Mouse (Mus musculus) hindbrain, embryonic 14.5 days (tissue): ENCODE results near the gene Kpnb1. TPM values are rescaled to one million over a fixed set of nuclear protein-coding genes. Genes with fewer than 3 reads are reported as not detected.

Experiments
- ATAC-seq: fragments of 200-750 bp; cut with Nextera tagmentation; 2 replicates; pipeline ENCODE4 v1.8.0; 2017; ENCODE audit warnings: moderate number of reproducible peaks, mild to moderate bottlenecking, moderate TSS enrichment, moderate library complexity; ENCODE audit not compliant: low FRiP score
- DNase-seq: peaks from one replicate; pipeline ENCODE4 v3.0.0-alpha.2; 2015; ENCODE audit warnings: low spot score
- H3K27ac ChIP-seq: fragments of 300-500 bp; sonication (generic); 2 replicates; pipeline ENCODE4 v1.5.1; 2014; ENCODE audit warnings: mild to moderate bottlenecking, moderate library complexity
- H3K27me3 ChIP-seq: fragments of 300-500 bp; sonication (generic); 2 replicates; pipeline ENCODE4 v1.6.1; 2014; ENCODE audit warnings: mild to moderate bottlenecking, low read length, mixed read lengths; ENCODE audit not compliant: control insufficient read depth, insufficient read depth
- H3K36me3 ChIP-seq: fragments of 300-500 bp; sonication (generic); replicated peaks from 2 replicates; pipeline ENCODE4 v1.6.1; 2014; ENCODE audit not compliant: control insufficient read depth, insufficient read depth
- H3K4me1 ChIP-seq: fragments of 300-500 bp; sonication (generic); replicated peaks from 2 replicates; pipeline ENCODE4 v1.6.1; 2014; ENCODE audit warnings: antibody characterized with exemption, low read length, mixed read lengths; ENCODE audit not compliant: control insufficient read depth, insufficient read depth
- H3K4me2 ChIP-seq: fragments of 300-500 bp; sonication (generic); replicated peaks from 2 replicates; pipeline ENCODE4 v1.6.1; 2014; ENCODE audit warnings: mild to moderate bottlenecking, moderate library complexity
- H3K4me3 ChIP-seq: fragments of 300-500 bp; sonication (generic); replicated peaks from 2 replicates; pipeline ENCODE4 v1.5.1; 2014; ENCODE audit warnings: mild to moderate bottlenecking, low read length
- H3K9ac ChIP-seq: fragments of 300-500 bp; sonication (generic); 2 replicates; pipeline ENCODE4 v1.6.1; 2014
- H3K9me3 ChIP-seq: fragments of 300-500 bp; sonication (generic); 2 replicates; pipeline ENCODE4 v1.6.1; 2016; ENCODE audit warnings: low read length; ENCODE audit not compliant: control insufficient read depth
- WGBS: fragments of 180-500 bp; shearing (Covaris S2); extraction: QIAGEN DNeasy Blood & Tissue Kit; methylation state at CpG from one replicate; pipeline ENCODE4 v1.1.7; 2014; 5-methylcytosine and 5-hydroxymethylcytosine counted together
- polyA plus RNA-seq: library from polyadenylated mRNA; unstranded; fragments of >200 nt; fragmentation: Nextera tagmentation; extraction: Ambion mirVana; gene quantifications from 2 replicates; pipeline ENCODE4 v1.2.1, GENCODE M21; 2014

Gene Kpnb1
- polyA plus RNA-seq, 1 experiment from 2014 or later, result 35.3 TPM

DNA sequence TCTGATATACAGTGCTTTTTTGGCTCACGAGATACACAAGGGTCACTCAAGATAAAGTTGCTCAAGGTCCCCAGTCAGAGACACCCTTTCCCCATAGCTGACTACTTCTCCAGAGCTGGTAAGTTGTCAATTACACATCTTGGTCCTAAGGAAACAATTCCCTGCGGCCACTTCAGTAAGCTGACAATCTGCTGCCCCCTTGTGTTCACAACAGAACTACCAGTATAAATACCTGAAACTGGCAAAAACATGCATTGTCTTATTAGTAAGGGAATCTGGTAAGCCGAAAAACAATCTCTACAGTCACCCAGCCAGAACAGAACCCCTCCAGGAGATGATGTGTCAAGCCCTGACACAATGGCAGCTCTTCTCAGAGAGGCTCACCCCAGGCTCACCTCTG is 10.8 kb downstream of the Kpnb1 start:
- 54% methylated on average over 3 of the region's 3 CpGs for WGBS
- Histone ChIP-seq H3K4me2 (no peak overlapping the region), H3K9ac (no peak overlapping the region), H3K9me3 (no peaks in the 10 kb centered on the region), H3K27ac (no peak overlapping the region), H3K4me3 (no peak overlapping the region), H3K36me3 (peaks cover 100% of the 10 kb centered on the region), H3K4me1 (no peaks in the 10 kb centered on the region), H3K27me3 (no peaks in the 10 kb centered on the region)
- peak; percentile 79 for DNase-seq
- no peak for ATAC-seq

DNA sequence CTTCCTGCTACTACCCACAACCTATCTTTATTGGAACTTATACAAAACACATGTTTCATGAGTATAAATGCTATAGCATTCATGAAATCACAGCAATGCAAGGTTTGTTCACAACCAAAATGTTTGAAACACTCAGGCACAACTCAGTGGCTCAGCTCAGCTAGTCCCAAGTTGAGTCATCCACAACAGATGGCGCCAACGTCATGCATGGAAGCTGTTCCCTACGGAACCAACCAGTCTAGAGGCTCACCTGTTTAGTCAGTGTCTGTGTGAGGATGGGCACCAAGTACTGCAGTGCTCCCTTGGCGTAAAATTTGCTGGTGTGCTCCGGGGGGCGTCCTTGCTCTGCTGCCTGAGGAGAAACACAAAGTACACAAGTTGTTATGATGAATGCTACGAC is 12.2 kb downstream of the Kpnb1 start:
- DNase-seq, result no peak
- WGBS, result 92% methylated on average over 7 of the region's 7 CpGs
- H3K4me3 ChIP-seq, result no peak overlapping the region
- no peaks in the 10 kb centered on the region for H3K27me3 ChIP-seq
- H3K4me1 ChIP-seq, result no peaks in the 10 kb centered on the region
- no peak overlapping the region for H3K4me2 ChIP-seq
- no peak overlapping the region for H3K27ac ChIP-seq
- H3K9ac ChIP-seq, result no peak overlapping the region
- H3K36me3 ChIP-seq, result peaks cover 100% of the 10 kb centered on the region
- no peaks in the 10 kb centered on the region for H3K9me3 ChIP-seq
- ATAC-seq, result no peak

DNA sequence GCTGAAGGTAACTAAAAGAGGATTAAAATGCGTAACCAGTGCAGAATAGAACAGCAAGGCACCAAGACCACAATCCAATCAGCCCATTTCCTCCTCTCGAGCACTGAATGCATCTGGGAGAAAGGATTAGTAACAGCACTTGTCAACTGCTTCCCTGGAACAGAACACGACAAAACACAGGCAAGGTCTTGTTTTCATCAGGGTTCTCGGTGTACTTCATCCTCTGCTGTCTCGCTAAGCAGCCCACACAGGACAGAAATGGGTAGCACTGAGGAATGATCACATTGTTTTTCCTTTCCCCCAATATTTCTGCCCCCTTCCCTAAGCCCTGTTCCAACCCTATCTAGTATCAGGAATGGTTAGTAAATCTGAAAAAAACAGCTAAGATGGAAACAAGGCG is 27.3 kb downstream of the Kpnb1 start:
- ATAC-seq (no peak), DNase-seq (no peak)
- WGBS, result 79% methylated on average over 6 of the region's 6 CpGs
- H3K9ac ChIP-seq, result no peak overlapping the region
- no peaks in the 10 kb centered on the region for H3K9me3 ChIP-seq
- H3K27me3 ChIP-seq, result no peaks in the 10 kb centered on the region
- no peak overlapping the region for H3K27ac ChIP-seq
- H3K36me3 ChIP-seq, result peaks cover 96% of the 10 kb centered on the region
- no peak overlapping the region for H3K4me2 ChIP-seq
- no peaks in the 10 kb centered on the region for H3K4me1 ChIP-seq
- H3K4me3 ChIP-seq, result no peak overlapping the region

DNA sequence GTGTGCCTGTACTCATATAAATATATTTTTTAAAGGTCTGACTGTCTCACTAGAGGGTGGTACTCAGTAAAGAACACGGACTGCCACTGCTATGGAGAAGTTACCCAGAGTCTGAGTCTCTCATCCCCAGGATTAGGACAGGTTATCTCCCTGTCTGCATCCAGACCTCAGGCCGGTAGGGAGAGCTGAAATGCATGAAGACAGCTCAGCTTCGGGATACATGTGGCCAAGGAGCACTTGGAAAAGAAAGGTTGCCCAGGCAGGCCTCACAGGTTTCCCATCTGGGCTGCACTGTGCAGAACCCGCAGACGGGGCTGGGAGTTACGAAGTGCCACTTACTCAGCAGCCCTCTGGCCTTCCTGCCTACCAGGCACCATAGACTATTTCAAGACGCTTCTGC is 30.7 kb downstream of the Kpnb1 start:
- Histone ChIP-seq H3K4me2 (no peak overlapping the region), H3K27ac (no peak overlapping the region), H3K4me3 (no peak overlapping the region), H3K4me1 (peaks cover 10% of the 10 kb centered on the region), H3K9me3 (no peaks in the 10 kb centered on the region), H3K27me3 (no peaks in the 10 kb centered on the region), H3K9ac (no peak overlapping the region), H3K36me3 (peaks cover 71% of the 10 kb centered on the region)
- 76% methylated on average over 7 of the region's 7 CpGs for WGBS
- DNase-seq, result no peak
- ATAC-seq, result no peak

DNA sequence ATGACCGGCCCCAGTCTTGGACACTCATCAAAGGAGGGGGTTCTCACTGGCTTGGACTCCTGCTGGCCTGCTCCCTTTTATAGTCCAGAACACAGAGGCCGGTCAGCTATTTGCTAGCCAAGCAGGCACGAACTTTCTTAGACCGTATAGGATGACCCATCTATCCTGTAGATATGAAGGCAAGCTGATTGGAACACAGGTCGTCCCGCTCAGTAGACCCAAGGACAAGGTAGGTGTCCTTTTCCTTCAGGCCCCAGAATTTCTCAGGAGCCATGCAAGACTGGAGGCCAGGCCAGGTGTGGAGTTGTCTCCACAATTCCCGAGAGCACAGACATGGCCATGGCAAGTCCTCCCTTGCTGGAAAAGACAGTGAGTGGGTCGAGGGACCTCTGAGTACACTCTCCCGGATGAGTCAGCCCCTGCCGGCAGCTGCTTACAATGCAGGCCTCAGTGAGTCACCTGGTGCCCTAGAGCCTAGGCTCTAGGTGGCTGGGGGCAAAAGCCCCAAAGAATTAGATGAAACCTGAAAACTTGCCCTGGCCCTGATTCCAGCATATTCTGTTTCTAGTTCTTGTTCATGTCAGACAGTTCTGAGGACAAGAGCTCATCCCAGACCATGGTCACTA is 34.9 kb downstream of the Kpnb1 start:
- Histone ChIP-seq H3K27ac (no peak overlapping the region), H3K36me3 (peaks cover 42% of the 10 kb centered on the region), H3K4me2 (peak overlapping the region; percentile 72), H3K4me3 (no peak overlapping the region), H3K9ac (peak overlapping the region; percentile 93), H3K27me3 (no peaks in the 10 kb centered on the region), H3K4me1 (peaks cover 18% of the 10 kb centered on the region), H3K9me3 (no peaks in the 10 kb centered on the region)
- 19% methylated on average over 10 of the region's 10 CpGs for WGBS
- ATAC-seq, result no peak
- DNase-seq, result no peak

DNA sequence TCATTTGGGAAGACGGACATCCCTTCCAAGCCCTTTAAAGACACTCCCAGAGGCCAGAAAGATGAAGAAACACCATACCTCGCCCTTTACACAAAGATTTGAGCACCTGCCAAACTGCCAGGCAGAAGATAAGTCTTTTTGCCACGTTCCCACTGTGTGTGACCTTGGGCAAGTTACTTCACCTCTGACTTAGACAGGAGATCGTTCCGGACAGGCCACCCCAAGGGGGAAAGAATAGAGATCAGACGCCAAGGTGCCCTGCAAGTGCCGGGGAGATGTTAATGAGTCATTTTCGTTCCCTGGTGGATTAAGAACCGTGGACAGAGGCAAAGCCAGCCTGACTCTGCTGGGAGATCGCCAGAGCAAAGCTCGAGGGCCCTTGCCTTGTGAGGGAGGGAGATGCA is 35.7 kb downstream of the Kpnb1 start:
- WGBS, result under 1% methylated on average over 11 of the region's 11 CpGs
- H3K9me3 ChIP-seq, result no peaks in the 10 kb centered on the region

DNA sequence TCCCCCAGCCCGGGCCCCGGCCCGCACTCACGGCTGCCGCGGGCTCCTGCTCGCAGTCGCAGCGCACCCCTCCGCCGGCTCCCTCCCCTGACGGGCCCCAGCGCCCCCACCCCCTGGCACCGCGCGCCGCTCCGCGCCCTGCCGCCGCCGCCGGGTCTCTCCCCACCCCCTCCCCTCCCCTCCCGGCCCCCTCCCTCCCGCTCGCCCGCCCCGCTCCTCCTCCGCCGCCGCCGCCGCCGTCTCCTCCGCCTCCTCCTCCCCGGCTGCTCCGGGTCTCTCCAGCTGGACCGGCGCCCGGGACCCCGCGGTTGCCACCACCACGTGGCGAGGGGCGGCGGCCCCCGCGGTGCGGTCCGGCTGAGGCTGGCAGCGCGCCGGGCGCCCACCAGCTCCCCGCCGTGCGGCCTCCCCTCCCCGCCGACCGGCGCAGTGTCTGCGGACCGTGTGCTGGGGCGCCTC is 36.3 kb downstream of the Kpnb1 start, which contains the start of gene Tbkbp1:
Gene Tbkbp1, minus strand, starts transcription at position 153 of the 459 bp plus-strand sequence.
- Histone ChIP-seq H3K4me1 (peaks cover 18% of the 10 kb centered on the region), H3K27ac (peak within 1 kb of the TSS; percentile 97), H3K4me3 (peak within 1 kb of the TSS; percentile 84), H3K9me3 (no peaks in the 10 kb centered on the region), H3K36me3 (peaks cover 40% of the 10 kb centered on the region), H3K27me3 (no peaks in the 10 kb centered on the region), H3K4me2 (peak within 1 kb of the TSS; percentile 72), H3K9ac (peak within 1 kb of the TSS; percentile 93)
- 2% methylated on average over 29 of the region's 64 CpGs for WGBS
- DNase-seq (no peak), ATAC-seq (peak; percentile 35)

More for the DNA sequence above, 35.7 kb downstream of the Kpnb1 start:
- H3K4me1 ChIP-seq, result peaks cover 18% of the 10 kb centered on the region
- DNase-seq (no peak), ATAC-seq (no peak)
- peak overlapping the region; percentile 93 for H3K9ac ChIP-seq
- H3K27ac ChIP-seq, result peak overlapping the region; percentile 97; the same call in 1 of the 2 replicates
- H3K4me2 ChIP-seq, result peak overlapping the region; percentile 72
- H3K36me3 ChIP-seq, result peaks cover 42% of the 10 kb centered on the region
- peak overlapping the region; percentile 84 for H3K4me3 ChIP-seq
- H3K27me3 ChIP-seq, result no peaks in the 10 kb centered on the region

DNA sequence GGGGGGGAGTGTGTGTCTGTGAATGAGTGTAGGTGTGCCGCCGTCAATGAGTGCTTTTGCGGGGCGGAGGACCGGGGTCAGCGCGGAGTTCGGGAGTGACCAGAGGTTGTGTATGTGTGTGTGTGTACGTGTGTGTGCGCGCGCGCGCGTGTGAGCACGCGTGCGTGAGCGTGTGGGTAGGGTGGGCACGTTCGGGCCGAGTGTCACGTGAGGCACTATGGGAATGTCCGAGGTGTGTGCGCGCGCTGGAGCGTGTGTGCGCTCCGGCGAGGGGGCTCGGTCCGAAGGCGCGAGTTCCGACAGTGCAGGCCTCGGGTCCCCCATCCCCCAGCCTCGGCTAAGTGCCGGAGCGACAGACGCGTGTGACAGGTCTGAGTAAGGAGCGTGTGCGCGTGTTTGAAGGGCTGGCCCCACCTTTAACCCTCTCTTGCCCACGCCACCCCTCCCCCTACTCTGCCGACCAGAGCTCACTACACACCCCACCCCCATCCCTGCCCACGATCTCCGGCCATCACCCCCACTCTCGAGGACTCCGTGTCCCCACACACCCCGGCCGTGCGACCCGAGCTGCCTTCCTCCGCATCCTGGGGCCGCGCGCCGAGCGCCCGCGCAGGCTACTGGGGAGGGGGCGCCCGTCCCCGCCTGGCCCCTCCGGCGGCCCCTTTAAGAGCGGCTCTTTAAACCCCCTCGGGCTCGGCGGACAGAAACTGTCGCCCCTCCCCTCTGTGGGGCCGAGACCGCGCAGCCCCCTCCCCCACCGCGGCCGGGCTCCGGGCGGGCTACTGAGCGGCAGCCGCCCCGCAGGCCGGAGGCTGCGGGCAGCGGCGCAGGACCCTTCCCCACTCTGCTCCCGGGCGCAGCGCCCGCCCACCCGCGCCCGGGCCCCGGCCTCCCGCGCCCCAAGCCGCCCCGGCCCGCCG is 37.0 kb downstream of the Kpnb1 start:
- Histone ChIP-seq H3K4me3 (peak overlapping the region; percentile 84), H3K9me3 (no peaks in the 10 kb centered on the region), H3K27me3 (no peaks in the 10 kb centered on the region), H3K4me1 (peaks cover 18% of the 10 kb centered on the region), H3K4me2 (peak overlapping the region; percentile 72), H3K36me3 (peaks cover 42% of the 10 kb centered on the region), H3K27ac (peak overlapping the region; percentile 97), H3K9ac (peak overlapping the region; percentile 93)
- ATAC-seq, result peak; percentile 73
- DNase-seq, result peak; percentile 78
- WGBS, result under 1% methylated on average over 78 of the region's 102 CpGs

DNA sequence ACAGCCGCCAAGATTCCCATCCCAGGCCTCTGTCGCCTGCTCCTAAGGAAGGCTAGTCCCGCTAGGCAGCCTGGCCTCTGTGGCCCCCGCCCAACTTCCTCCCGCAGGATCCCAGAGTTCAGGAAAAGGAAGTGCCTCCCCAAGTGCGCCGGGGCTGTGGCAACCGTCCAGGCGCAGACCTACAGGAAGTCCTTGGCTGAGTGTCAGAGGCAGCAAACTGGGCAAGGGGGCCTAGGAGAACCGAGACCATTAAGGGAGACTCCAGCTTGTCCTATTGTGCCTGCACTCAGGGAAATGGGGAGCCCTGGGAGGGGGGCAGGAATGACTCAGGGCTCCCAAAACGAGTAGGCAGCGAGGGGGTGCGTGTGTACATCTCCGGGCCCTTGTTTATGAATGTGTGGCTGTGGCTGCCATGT is 37.7 kb downstream of the Kpnb1 start:
- Histone ChIP-seq H3K4me2 (peak overlapping the region; percentile 72), H3K27ac (peak overlapping the region; percentile 97), H3K4me1 (peaks cover 18% of the 10 kb centered on the region), H3K9me3 (no peaks in the 10 kb centered on the region), H3K4me3 (peak overlapping the region; percentile 84), H3K27me3 (no peaks in the 10 kb centered on the region), H3K36me3 (peaks cover 43% of the 10 kb centered on the region), H3K9ac (peak overlapping the region; percentile 93)
- peak; percentile 53 for DNase-seq
- 4% methylated on average over 14 of the region's 14 CpGs for WGBS
- peak; percentile 12; the same call in 1 of the 2 replicates for ATAC-seq
